Mouse (Mus musculus) kidney, embryonic 16.5 days (tissue): ENCODE data around the gene Copg2. TPM values are rescaled to one million over a fixed set of nuclear protein-coding genes. Genes with fewer than 3 reads are reported as not detected.

ENCODE experiments used
- ATAC-seq: fragments of 200-750 bp; cut with Nextera tagmentation; 2 replicates; pipeline ENCODE4 v1.8.0; 2017; ENCODE audit warnings: moderate TSS enrichment; ENCODE audit not compliant: low FRiP score, low TSS enrichment
- H3K27ac ChIP-seq: fragments of 300-500 bp; sonication (generic); 2 replicates; pipeline ENCODE4 v1.5.1; 2014; ENCODE audit warnings: low read length
- H3K27me3 ChIP-seq: fragments of 300-500 bp; sonication (generic); 2 replicates; pipeline ENCODE4 v1.6.1; 2014; ENCODE audit warnings: low read length, control low read depth, mixed read lengths; ENCODE audit not compliant: insufficient read depth
- H3K36me3 ChIP-seq: fragments of 300-500 bp; sonication (generic); 2 replicates; pipeline ENCODE4 v1.6.1; 2014; ENCODE audit warnings: low read length, control low read depth, mixed read lengths; ENCODE audit not compliant: insufficient read depth
- H3K4me1 ChIP-seq: fragments of 300-500 bp; sonication (generic); 2 replicates; pipeline ENCODE4 v1.6.1; 2014; ENCODE audit warnings: low read length, control low read depth, mixed read lengths; ENCODE audit not compliant: insufficient read depth
- H3K4me2 ChIP-seq: fragments of 300-500 bp; sonication (generic); replicated peaks from 2 replicates; pipeline ENCODE4 v1.6.1; 2014; ENCODE audit warnings: low read depth, low read length
- H3K4me3 ChIP-seq: fragments of 300-500 bp; sonication (generic); 2 replicates; pipeline ENCODE4 v1.5.1; 2014; ENCODE audit warnings: mild to moderate bottlenecking, low read length
- H3K9ac ChIP-seq: fragments of 300-500 bp; sonication (generic); replicated peaks from 2 replicates; pipeline ENCODE4 v1.6.1; 2014; ENCODE audit warnings: low read length
- H3K9me3 ChIP-seq: fragments of 300-500 bp; sonication (generic); 2 replicates; pipeline ENCODE4 v1.6.1; 2016; ENCODE audit warnings: low read length, control low read depth
- WGBS: fragments of 180-500 bp; shearing (Covaris S2); extraction: QIAGEN DNeasy Blood & Tissue Kit; methylation state at CpG from one replicate; pipeline ENCODE4 v1.1.7; 2014; 5-methylcytosine and 5-hydroxymethylcytosine counted together
- polyA plus RNA-seq: library from polyadenylated mRNA; unstranded; fragments of >200 nt; fragmentation: Nextera tagmentation; extraction: Ambion mirVana; gene quantifications from 2 replicates; pipeline ENCODE4 v1.2.1, GENCODE M21; 2015

The Copg2 gene
- polyA plus RNA-seq, 1 experiment from 2014 or later, result 21.8 TPM

GRCm38 (mm10) chr6:30722385-30723164, 174.0 kb downstream of the Copg2 start:
- Histone ChIP-seq H3K4me3 (no peak overlapping the region), H3K27ac (no peak overlapping the region), H3K4me1 (peaks cover 19% of the 10 kb centered on the region), H3K9ac (no peak overlapping the region), H3K4me2 (no peak overlapping the region), H3K9me3 (no peaks in the 10 kb centered on the region), H3K36me3 (no peaks in the 10 kb centered on the region), H3K27me3 (no peaks in the 10 kb centered on the region)
- 79% methylated on average over 4 of the region's 4 CpGs for WGBS
- no peak for ATAC-seq

DNA sequence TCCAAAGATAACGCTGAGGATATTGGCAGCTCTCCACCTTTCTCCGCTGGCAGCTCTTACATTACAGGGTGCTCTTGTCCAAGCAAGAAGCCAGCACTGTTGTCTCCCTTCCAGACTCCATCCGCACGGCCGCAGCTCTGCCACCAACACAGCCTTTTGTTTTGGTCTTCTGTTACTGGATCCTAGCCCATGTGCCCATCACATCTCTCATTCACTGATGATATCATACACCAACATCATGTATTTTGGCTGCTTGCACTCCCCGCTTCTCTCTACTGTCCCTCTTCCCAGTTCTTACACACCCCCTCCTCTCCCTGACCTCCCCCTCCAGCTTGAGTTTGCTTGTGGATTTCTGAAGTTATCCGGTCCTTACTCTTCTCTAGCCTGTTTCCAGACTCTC, 179.8 kb downstream of the Copg2 start:
- H3K4me3 ChIP-seq, result no peak overlapping the region
- H3K27me3 ChIP-seq, result no peaks in the 10 kb centered on the region
- no peak overlapping the region for H3K9ac ChIP-seq
- 87% methylated on average over 7 of the region's 7 CpGs for WGBS
- no peaks in the 10 kb centered on the region for H3K9me3 ChIP-seq
- no peaks in the 10 kb centered on the region for H3K36me3 ChIP-seq
- H3K4me1 ChIP-seq, result peaks cover 29% of the 10 kb centered on the region
- H3K27ac ChIP-seq, result 0 out of 2 replicates have a peak overlapping the region, but pooled peaks have one; percentile 30
- H3K4me2 ChIP-seq, result no peak overlapping the region
- ATAC-seq, result no peak

DNA sequence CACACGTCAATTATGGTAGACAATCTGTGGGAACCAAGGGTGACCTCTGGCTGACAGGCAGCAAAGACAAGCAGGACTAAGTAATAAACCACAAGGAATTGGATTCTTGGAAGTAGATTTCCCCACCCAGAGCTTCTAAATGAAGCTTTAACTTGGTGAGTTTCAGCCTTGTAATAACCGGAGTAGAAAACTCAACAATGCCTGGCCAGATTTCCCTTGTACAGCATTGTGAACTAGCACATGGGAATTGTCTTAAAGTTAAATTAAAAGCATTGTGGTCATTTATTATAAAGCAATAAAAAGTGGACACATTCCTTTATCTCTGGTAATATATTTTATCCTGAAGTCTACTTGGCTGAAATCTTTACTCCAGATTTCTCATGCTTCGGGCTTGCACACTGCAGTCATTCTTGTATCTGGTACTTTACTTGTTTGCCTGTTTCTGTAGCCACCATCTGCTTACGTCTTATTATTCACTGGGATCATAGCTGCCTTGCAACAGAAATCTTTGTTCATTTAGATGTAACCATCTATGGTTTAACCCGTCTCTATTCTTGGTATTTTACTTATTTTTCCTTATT, 181.6 kb downstream of the Copg2 start:
- WGBS, result 45% methylated on average over 5 of the region's 5 CpGs
- ATAC-seq, result peak; percentile 55; the same call in 1 of the 2 replicates

DNA sequence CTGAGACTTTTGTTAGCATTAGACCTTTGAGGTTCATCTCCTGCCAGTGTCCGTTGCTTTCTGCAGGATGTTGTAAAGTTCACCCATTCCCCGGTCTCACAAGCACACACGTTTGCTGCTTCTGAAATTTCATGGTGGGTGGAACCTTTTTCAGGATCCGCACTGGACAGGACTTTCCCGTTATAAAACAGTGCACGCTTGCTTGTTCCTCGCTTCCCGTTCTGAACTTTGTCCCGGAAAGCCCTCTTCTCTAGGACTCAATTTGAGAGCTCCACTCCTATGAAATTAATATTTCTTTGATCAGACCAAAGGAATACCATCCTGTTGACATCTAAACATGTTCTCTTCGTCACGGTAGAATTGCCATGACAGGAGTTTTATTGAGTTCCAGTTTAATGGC, 182.7 kb downstream of the Copg2 start:
- Histone ChIP-seq H3K9me3 (no peaks in the 10 kb centered on the region), H3K27me3 (no peaks in the 10 kb centered on the region), H3K27ac (peak overlapping the region; percentile 84), H3K9ac (0 out of 2 replicates have a peak overlapping the region, but pooled peaks have one; percentile 13), H3K4me2 (0 out of 2 replicates have a peak overlapping the region, but pooled peaks have one; percentile 21), H3K4me3 (no peak overlapping the region), H3K4me1 (peaks cover 30% of the 10 kb centered on the region), H3K36me3 (no peaks in the 10 kb centered on the region)
- WGBS, result 34% methylated on average over 11 of the region's 11 CpGs
- ATAC-seq, result no peak

More for the DNA sequence above, 181.6 kb downstream of the Copg2 start:
- H3K4me2 ChIP-seq, result no peak overlapping the region
- H3K36me3 ChIP-seq, result no peaks in the 10 kb centered on the region
- no peaks in the 10 kb centered on the region for H3K9me3 ChIP-seq
- peaks cover 25% of the 10 kb centered on the region for H3K4me1 ChIP-seq
- H3K4me3 ChIP-seq, result no peak overlapping the region
- no peaks in the 10 kb centered on the region for H3K27me3 ChIP-seq
- H3K9ac ChIP-seq, result 0 out of 2 replicates have a peak overlapping the region, but pooled peaks have one; percentile 24
- peak overlapping the region; percentile 84 for H3K27ac ChIP-seq

DNA sequence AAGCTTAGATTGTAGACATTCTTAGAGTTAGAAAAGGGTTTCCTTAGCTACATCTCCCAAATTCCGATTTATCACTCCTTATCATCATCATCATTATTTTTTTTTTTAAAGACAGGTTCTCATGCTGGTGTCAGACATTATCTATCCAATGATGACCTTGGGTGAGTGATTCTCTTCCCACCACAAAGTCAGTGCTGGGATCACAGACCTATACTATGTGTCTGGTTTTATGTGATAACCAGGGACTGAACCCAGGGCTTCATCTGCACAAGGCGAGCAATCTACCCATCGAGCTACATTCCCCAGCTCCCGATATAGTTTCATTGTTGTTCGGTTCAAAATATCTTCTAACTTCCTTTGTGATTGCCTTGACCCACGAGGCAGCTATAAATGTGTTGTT, 183.1 kb downstream of the Copg2 start:
- 66% methylated on average over 6 of the region's 6 CpGs for WGBS
- H3K27ac ChIP-seq, result peak overlapping the region; percentile 84
- no peak for ATAC-seq

DNA sequence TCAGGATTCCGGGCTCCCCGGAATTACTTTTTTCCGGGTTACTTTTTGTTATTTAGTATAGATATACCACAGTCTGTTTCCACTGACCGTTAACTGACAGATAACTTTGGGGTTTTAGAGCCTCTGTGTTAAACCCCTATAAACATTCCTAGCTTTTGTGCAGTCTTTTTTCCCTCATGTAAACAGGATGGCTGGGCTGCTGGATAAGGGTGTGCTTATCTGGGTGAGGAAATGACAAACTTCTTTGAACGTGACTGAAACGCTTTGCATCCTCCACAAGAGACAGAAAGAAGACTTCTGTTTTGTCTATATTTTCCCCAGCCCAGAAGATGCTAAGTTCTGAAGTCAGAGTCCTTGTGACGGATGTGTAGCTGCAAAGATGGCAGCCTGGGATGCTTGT, 184.1 kb downstream of the Copg2 start:
- Histone ChIP-seq H3K9me3 (no peaks in the 10 kb centered on the region), H3K4me3 (no peak overlapping the region), H3K36me3 (no peaks in the 10 kb centered on the region), H3K27me3 (no peaks in the 10 kb centered on the region), H3K4me1 (peaks cover 30% of the 10 kb centered on the region), H3K9ac (no peak overlapping the region), H3K4me2 (no peak overlapping the region), H3K27ac (peak overlapping the region; percentile 71)
- ATAC-seq, result no peak
- WGBS, result 58% methylated on average over 7 of the region's 7 CpGs

More for the DNA sequence above, 183.1 kb downstream of the Copg2 start:
- Histone ChIP-seq H3K27me3 (no peaks in the 10 kb centered on the region), H3K9ac (0 out of 2 replicates have a peak overlapping the region, but pooled peaks have one; percentile 13), H3K4me2 (no peak overlapping the region), H3K4me1 (peaks cover 30% of the 10 kb centered on the region), H3K36me3 (no peaks in the 10 kb centered on the region), H3K4me3 (no peak overlapping the region), H3K9me3 (no peaks in the 10 kb centered on the region)

GRCm38 (mm10) chr6:30711365-30711763, 185.2 kb downstream of the Copg2 start:
- Histone ChIP-seq H3K9ac (no peak overlapping the region), H3K27ac (peak overlapping the region; percentile 56), H3K4me1 (peaks cover 27% of the 10 kb centered on the region), H3K4me2 (no peak overlapping the region), H3K36me3 (no peaks in the 10 kb centered on the region), H3K9me3 (no peaks in the 10 kb centered on the region), H3K4me3 (no peak overlapping the region), H3K27me3 (no peaks in the 10 kb centered on the region)
- no peak for ATAC-seq
- WGBS, result 68% methylated on average over 10 of the region's 10 CpGs

DNA sequence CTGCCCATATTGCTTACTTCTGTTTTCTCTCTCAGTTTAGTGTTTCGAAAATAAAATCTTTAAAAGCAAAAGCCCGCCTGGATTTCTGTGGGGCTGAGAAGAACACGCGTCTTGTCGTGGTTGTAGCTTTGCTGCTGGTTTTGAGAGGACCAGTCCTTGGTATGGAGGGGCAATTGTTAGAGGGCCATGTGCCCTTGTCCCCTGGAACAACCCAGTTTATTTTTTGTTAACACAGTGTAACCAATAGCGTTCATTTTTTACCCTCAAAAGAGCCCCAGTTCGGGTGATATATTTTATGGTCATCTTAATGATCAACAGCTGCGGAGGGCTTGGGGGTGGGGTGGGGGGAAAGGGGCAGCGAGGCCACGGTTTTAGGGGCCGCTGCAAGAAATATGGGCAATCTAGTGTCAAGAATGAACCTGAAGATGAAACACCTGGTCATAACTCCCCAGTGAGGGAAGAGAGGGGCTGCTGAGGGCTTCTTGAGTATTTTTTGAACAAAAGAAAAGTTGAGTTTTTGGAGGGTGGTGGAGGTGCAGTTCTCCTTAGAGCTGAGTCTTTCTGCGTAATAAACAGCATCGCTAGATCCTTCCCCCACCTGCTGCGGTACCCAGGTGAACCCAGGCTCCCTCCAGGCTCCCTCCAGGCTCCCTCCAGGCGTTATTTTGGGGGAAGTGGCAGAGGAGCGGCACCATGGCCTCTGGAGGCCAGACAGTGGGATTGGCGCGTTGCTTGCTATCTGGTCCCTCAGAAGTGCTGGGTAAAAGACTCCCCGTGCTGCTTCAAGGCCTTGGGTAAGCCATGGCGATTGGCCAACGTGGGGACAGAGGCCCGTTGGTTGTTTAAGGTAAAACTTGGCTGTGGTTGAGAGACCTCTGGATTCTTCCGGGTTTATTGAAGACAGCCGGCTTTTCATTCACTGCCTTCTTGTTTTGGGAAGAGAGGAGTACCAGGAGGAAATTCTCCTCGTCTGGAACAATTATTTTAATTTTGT, 185.9 kb downstream of the Copg2 start:
- 42% methylated on average over 25 of the region's 25 CpGs for WGBS
- peaks cover 26% of the 10 kb centered on the region for H3K4me1 ChIP-seq
- peak overlapping the region; percentile 48; the same call in 1 of the 2 replicates for H3K9ac ChIP-seq
- H3K4me3 ChIP-seq, result no peak overlapping the region
- H3K9me3 ChIP-seq, result no peaks in the 10 kb centered on the region
- peak overlapping the region; percentile 90 for H3K27ac ChIP-seq
- peak; percentile 11; the same call in 1 of the 2 replicates for ATAC-seq
- no peaks in the 10 kb centered on the region for H3K36me3 ChIP-seq
- H3K27me3 ChIP-seq, result no peaks in the 10 kb centered on the region
- peak overlapping the region; percentile 18; the same call in 1 of the 2 replicates for H3K4me2 ChIP-seq

DNA sequence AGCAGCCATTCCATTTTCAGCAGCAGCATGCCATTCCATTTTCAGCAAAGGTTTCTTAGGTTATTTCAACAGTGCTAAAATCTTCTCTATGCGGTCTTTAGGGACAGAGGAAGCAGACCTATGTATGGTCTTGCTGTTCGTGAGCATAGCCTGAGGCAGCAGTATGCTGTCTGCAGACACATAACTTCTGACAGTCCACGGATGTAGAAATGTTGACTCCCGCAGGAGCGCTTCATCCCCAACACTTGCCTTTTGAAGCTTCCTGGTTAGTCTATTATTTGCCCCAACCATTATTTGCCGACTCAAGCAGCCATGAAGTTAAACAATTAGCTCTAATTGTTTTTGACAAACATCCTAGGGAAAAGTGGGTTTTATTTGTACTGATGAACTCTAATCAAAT, 187.5 kb downstream of the Copg2 start:
- Histone ChIP-seq H3K4me1 (peaks cover 21% of the 10 kb centered on the region), H3K9ac (no peak overlapping the region), H3K4me3 (no peak overlapping the region), H3K27me3 (no peaks in the 10 kb centered on the region), H3K9me3 (no peaks in the 10 kb centered on the region), H3K36me3 (no peaks in the 10 kb centered on the region), H3K4me2 (no peak overlapping the region), H3K27ac (peak overlapping the region; percentile 65; the same call in 1 of the 2 replicates)
- no peak for ATAC-seq
- 40% methylated on average over 6 of the region's 6 CpGs for WGBS
